Mouse (Mus musculus): Measurements from ENCODE around the gene Crat. TPM values are rescaled to one million over a fixed set of nuclear protein-coding genes. Genes with fewer than 3 reads are reported as not detected.

Gene Crat
- polyA plus RNA-seq, 1 experiment from 2014 or later, result 27.7 TPM

GRCm38 (mm10) chr2:30358533-30359531 lies 56.8 kb downstream of the Crat start, which contains the start of gene Sh3glb2:
Gene Sh3glb2, minus strand, starts transcription at chr2:30359337.
- peaks cover 15% of the 10 kb centered on the region for H3K4me1 ChIP-seq (ENCODE audit: control insufficient read depth, insufficient read depth, low read length)
- peak within 1 kb of the TSS; percentile 64; the same call in 1 of the 2 replicates for H3K27ac ChIP-seq (ENCODE audit: low read depth, low read length)
- 0 out of 2 replicates have a peak, but pooled peaks cover 3% of the 10 kb centered on the region for H3K36me3 ChIP-seq (ENCODE audit: control insufficient read depth, insufficient read depth, low read length)
- WGBS, result 3% methylated on average over 51 of the region's 73 CpGs
- no peaks in the 10 kb centered on the region for H3K9me3 ChIP-seq (ENCODE audit: control insufficient read depth, low read length)
- ATAC-seq (ENCODE audit: low read depth), result peak; percentile 77
- peak within 1 kb of the TSS; percentile 78 for H3K4me3 ChIP-seq (ENCODE audit: low read depth, low read length)
- peak within 1 kb of the TSS; percentile 80 for H3K9ac ChIP-seq (replicated peaks; ENCODE audit: low read depth, low read length)
- no peaks in the 10 kb centered on the region for H3K27me3 ChIP-seq (ENCODE audit: control insufficient read depth, insufficient read depth, low read length)
- peak within 1 kb of the TSS; percentile 92 for H3K4me2 ChIP-seq (ENCODE audit: low read depth, low read length)

- Histone ChIP-seq H3K4me1 (ENCODE audit: control insufficient read depth, insufficient read depth, low read length) (peaks cover 15% of the 10 kb centered on the region), H3K36me3 (ENCODE audit: control insufficient read depth, insufficient read depth, low read length) (peaks cover 10% of the 10 kb centered on the region; the same call in 1 of the 2 replicates), H3K27ac (ENCODE audit: low read depth, low read length) (no peak overlapping the region), H3K4me3 (ENCODE audit: low read depth, low read length) (peak overlapping the region; percentile 78), H3K9me3 (ENCODE audit: control insufficient read depth, low read length) (no peaks in the 10 kb centered on the region), H3K27me3 (ENCODE audit: control insufficient read depth, insufficient read depth, low read length) (no peaks in the 10 kb centered on the region), H3K4me2 (ENCODE audit: low read depth, low read length) (peak overlapping the region; percentile 92), H3K9ac (replicated peaks; ENCODE audit: low read depth, low read length) (peak overlapping the region; percentile 28; the same call in 1 of the 2 replicates)
- ATAC-seq (ENCODE audit: low read depth), result no peak
- WGBS, result 61% methylated on average over 8 of the region's 8 CpGs
Observed at GRCm38 (mm10) chr2:30357552-30358510, 57.8 kb downstream of the Crat start.

GRCm38 (mm10) chr2:30356906-30357305 lies 58.7 kb downstream of the Crat start:
- Histone ChIP-seq H3K27me3 (ENCODE audit: control insufficient read depth, insufficient read depth, low read length) (no peaks in the 10 kb centered on the region), H3K27ac (ENCODE audit: low read depth, low read length) (no peak overlapping the region), H3K9ac (replicated peaks; ENCODE audit: low read depth, low read length) (no peak overlapping the region), H3K4me2 (ENCODE audit: low read depth, low read length) (no peak overlapping the region), H3K9me3 (ENCODE audit: control insufficient read depth, low read length) (no peaks in the 10 kb centered on the region), H3K36me3 (ENCODE audit: control insufficient read depth, insufficient read depth, low read length) (peaks cover 14% of the 10 kb centered on the region; the same call in 1 of the 2 replicates), H3K4me1 (ENCODE audit: control insufficient read depth, insufficient read depth, low read length) (peaks cover 15% of the 10 kb centered on the region), H3K4me3 (ENCODE audit: low read depth, low read length) (no peak overlapping the region)
- ATAC-seq (ENCODE audit: low read depth), result no peak
- WGBS, result 72% methylated on average over 9 of the region's 9 CpGs

GRCm38 (mm10) chr2:30356266-30356665 lies 59.3 kb downstream of the Crat start:
- Histone ChIP-seq H3K4me2 (ENCODE audit: low read depth, low read length) (no peak overlapping the region), H3K36me3 (ENCODE audit: control insufficient read depth, insufficient read depth, low read length) (peaks cover 14% of the 10 kb centered on the region; the same call in 1 of the 2 replicates)
- WGBS, result 54% methylated on average over 4 of the region's 4 CpGs

GRCm38 (mm10) chr2:30355861-30356260 lies 59.8 kb downstream of the Crat start:
- no peak overlapping the region for H3K4me3 ChIP-seq (ENCODE audit: low read depth, low read length)
- H3K9ac ChIP-seq (replicated peaks; ENCODE audit: low read depth, low read length), result no peak overlapping the region
- ATAC-seq (ENCODE audit: low read depth), result no peak
- no peak overlapping the region for H3K27ac ChIP-seq (ENCODE audit: low read depth, low read length)
- H3K9me3 ChIP-seq (ENCODE audit: control insufficient read depth, low read length), result no peaks in the 10 kb centered on the region
- peaks cover 15% of the 10 kb centered on the region for H3K36me3 ChIP-seq (ENCODE audit: control insufficient read depth, insufficient read depth, low read length)
- H3K27me3 ChIP-seq (ENCODE audit: control insufficient read depth, insufficient read depth, low read length), result no peaks in the 10 kb centered on the region
- H3K4me2 ChIP-seq (ENCODE audit: low read depth, low read length), result no peak overlapping the region
- 68% methylated on average over 4 of the region's 4 CpGs for WGBS
- H3K4me1 ChIP-seq (ENCODE audit: control insufficient read depth, insufficient read depth, low read length), result peaks cover 15% of the 10 kb centered on the region

More at GRCm38 (mm10) chr2:30356266-30356665, 59.3 kb downstream of the Crat start:
- Histone ChIP-seq H3K27me3 (ENCODE audit: control insufficient read depth, insufficient read depth, low read length) (no peaks in the 10 kb centered on the region), H3K4me1 (ENCODE audit: control insufficient read depth, insufficient read depth, low read length) (peaks cover 15% of the 10 kb centered on the region), H3K4me3 (ENCODE audit: low read depth, low read length) (no peak overlapping the region), H3K27ac (ENCODE audit: low read depth, low read length) (no peak overlapping the region), H3K9me3 (ENCODE audit: control insufficient read depth, low read length) (no peaks in the 10 kb centered on the region), H3K9ac (replicated peaks; ENCODE audit: low read depth, low read length) (no peak overlapping the region)
- ATAC-seq (ENCODE audit: low read depth), result no peak

GRCm38 (mm10) chr2:30351149-30351548 lies 64.5 kb downstream of the Crat start:
- H3K27me3 ChIP-seq (ENCODE audit: control insufficient read depth, insufficient read depth, low read length), result no peaks in the 10 kb centered on the region
- no peaks in the 10 kb centered on the region for H3K9me3 ChIP-seq (ENCODE audit: control insufficient read depth, low read length)
- no peak overlapping the region for H3K4me2 ChIP-seq (ENCODE audit: low read depth, low read length)
- no peak overlapping the region for H3K27ac ChIP-seq (ENCODE audit: low read depth, low read length)
- no peaks in the 10 kb centered on the region for H3K4me1 ChIP-seq (ENCODE audit: control insufficient read depth, insufficient read depth, low read length)
- H3K4me3 ChIP-seq (ENCODE audit: low read depth, low read length), result no peak overlapping the region
- ATAC-seq (ENCODE audit: low read depth), result no peak
- 82% methylated on average over 2 of the region's 2 CpGs for WGBS
- peaks cover 52% of the 10 kb centered on the region for H3K36me3 ChIP-seq (ENCODE audit: control insufficient read depth, insufficient read depth, low read length)
- H3K9ac ChIP-seq (replicated peaks; ENCODE audit: low read depth, low read length), result no peak overlapping the region

Small RNA genes within 50 kb of the gene (microRNA-seq; reads per million reads assigned to microRNA genes)
- gene Gm47292, result not detected

Other genes with a start within 250 kb of the Crat start
- gene Endog, start 244.3 kb downstream of the Crat start, polyA plus RNA-seq (2014; fragmentation: Nextera tagmentation; extraction: Ambion mirVana), result 27.1 and 30.4 TPM in 2 replicates
- 59.5 and 64.2 TPM in 2 replicates for gene Spout1, start 237.4 kb downstream of the Crat start, polyA plus RNA-seq (2014; fragmentation: Nextera tagmentation; extraction: Ambion mirVana)
- gene Kyat1, start 210.0 kb downstream of the Crat start, polyA plus RNA-seq (2014; fragmentation: Nextera tagmentation; extraction: Ambion mirVana), result 14.5 and 19.5 TPM in 2 replicates
- 54.0 and 62.2 TPM in 2 replicates for gene Lrrc8a, start 178.1 kb downstream of the Crat start, polyA plus RNA-seq (2014; fragmentation: Nextera tagmentation; extraction: Ambion mirVana)
- 0.15 and 0.17 TPM in 2 replicates for gene Gm28035, start 175.2 kb downstream of the Crat start, polyA plus RNA-seq (2014; fragmentation: Nextera tagmentation; extraction: Ambion mirVana)
- gene Phyhd1, start 149.6 kb downstream of the Crat start, polyA plus RNA-seq (2014; fragmentation: Nextera tagmentation; extraction: Ambion mirVana), result 4.5 and 5.1 TPM in 2 replicates
- gene Gm28038, start 134.8 kb downstream of the Crat start, polyA plus RNA-seq (2014; fragmentation: Nextera tagmentation; extraction: Ambion mirVana), result not detected in 2 replicates
- 36.4 and 39.4 TPM in 2 replicates for gene Dolk, start 129.5 kb downstream of the Crat start, polyA plus RNA-seq (2014; fragmentation: Nextera tagmentation; extraction: Ambion mirVana)
- gene Nup188, start 129.4 kb downstream of the Crat start, polyA plus RNA-seq (2014; fragmentation: Nextera tagmentation; extraction: Ambion mirVana), result 21.8 and 25.3 TPM in 2 replicates
- 132 and 145 TPM in 2 replicates for gene Sh3glb2, start 56.5 kb downstream of the Crat start, polyA plus RNA-seq (2014; fragmentation: Nextera tagmentation; extraction: Ambion mirVana)
- gene Miga2, start 51.6 kb downstream of the Crat start, polyA plus RNA-seq (2014; fragmentation: Nextera tagmentation; extraction: Ambion mirVana), result 28.9 and 30.9 TPM in 2 replicates
- 51.5 and 57.7 TPM in 2 replicates for gene Dolpp1, start 23.6 kb downstream of the Crat start, polyA plus RNA-seq (2014; fragmentation: Nextera tagmentation; extraction: Ambion mirVana)
- gene Ptpa, start 226 bp upstream of the Crat start, polyA plus RNA-seq (2014; fragmentation: Nextera tagmentation; extraction: Ambion mirVana), result 65.8 and 70.7 TPM in 2 replicates
- 2.3 and 2.6 TPM in 2 replicates for gene Ier5l, start 58.4 kb upstream of the Crat start, polyA plus RNA-seq (2014; fragmentation: Nextera tagmentation; extraction: Ambion mirVana)
- gene Cstad, start 179.2 kb upstream of the Crat start, polyA plus RNA-seq (2014; fragmentation: Nextera tagmentation; extraction: Ambion mirVana), result 1.2 and 1.3 TPM in 2 replicates